Mouse (Mus musculus) midbrain, embryonic 16.5 days (tissue): Measurements from ENCODE around the gene Qsox2. TPM values are rescaled to one million over a fixed set of nuclear protein-coding genes. Genes with fewer than 3 reads are reported as not detected.

Experiments
- ATAC-seq: fragments of 200-750 bp; cut with Nextera tagmentation; 2 replicates; pipeline ENCODE4 v1.8.0; 2017; ENCODE audit warnings: moderate TSS enrichment
- H3K27ac ChIP-seq: fragments of 300-500 bp; sonication (generic); 2 replicates; pipeline ENCODE4 v1.5.1; 2014; ENCODE audit warnings: mild to moderate bottlenecking, low read length, mixed read lengths
- H3K27me3 ChIP-seq: fragments of 300-500 bp; sonication (generic); 2 replicates; pipeline ENCODE4 v1.6.1; 2014; ENCODE audit warnings: low read depth, low read length, mixed read lengths; ENCODE audit not compliant: control insufficient read depth, insufficient read depth
- H3K36me3 ChIP-seq: fragments of 300-500 bp; sonication (generic); 2 replicates; pipeline ENCODE4 v1.6.1; 2014; ENCODE audit warnings: mild to moderate bottlenecking, low read length, moderate library complexity, mixed read lengths; ENCODE audit not compliant: control insufficient read depth, insufficient read depth
- H3K4me1 ChIP-seq: fragments of 300-500 bp; sonication (generic); 2 replicates; pipeline ENCODE4 v1.6.1; 2014; ENCODE audit warnings: mild to moderate bottlenecking, low read length, mixed read lengths; ENCODE audit not compliant: control insufficient read depth, insufficient read depth
- H3K4me2 ChIP-seq: fragments of 300-500 bp; sonication (generic); 2 replicates; pipeline ENCODE4 v1.6.1; 2014; ENCODE audit warnings: mild to moderate bottlenecking, low read length, mixed read lengths
- H3K4me3 ChIP-seq: fragments of 300-500 bp; sonication (generic); 2 replicates; pipeline ENCODE4 v1.5.1; 2014; ENCODE audit warnings: low read depth, mild to moderate bottlenecking, low read length, moderate library complexity, mixed read lengths
- H3K9ac ChIP-seq: fragments of 300-500 bp; sonication (generic); 2 replicates; pipeline ENCODE4 v1.6.1; 2014; ENCODE audit warnings: low read depth, low read length, mixed read lengths
- H3K9me3 ChIP-seq: fragments of 300-500 bp; sonication (generic); replicated peaks from 2 replicates; pipeline ENCODE4 v1.6.1; 2014; ENCODE audit warnings: mild to moderate bottlenecking, low read length, mixed read lengths; ENCODE audit not compliant: control insufficient read depth, poor library complexity, severe bottlenecking
- WGBS: fragments of 180-500 bp; shearing (Covaris S2); extraction: QIAGEN DNeasy Blood & Tissue Kit; methylation state at CpG from one replicate; pipeline ENCODE4 v1.1.7; 2014; 5-methylcytosine and 5-hydroxymethylcytosine counted together
- polyA plus RNA-seq: library from polyadenylated mRNA; unstranded; fragments of >200 nt; fragmentation: Nextera tagmentation; extraction: Ambion mirVana; gene quantifications from 2 replicates; pipeline ENCODE4 v1.2.1, GENCODE M21; 2015

Gene Qsox2
- polyA plus RNA-seq, 1 experiment from 2014 or later: 18.4 TPM

GRCm38 (mm10) chr2:26184352-26184751 lies 53.0 kb downstream of the Qsox2 start:
- no peak for ATAC-seq

GRCm38 (mm10) chr2:26182646-26183045 lies 54.7 kb downstream of the Qsox2 start:
- no peak overlapping the region for H3K4me3 ChIP-seq
- H3K9me3 ChIP-seq: no peaks in the 10 kb centered on the region
- no peaks in the 10 kb centered on the region; the same call in 1 of the 2 replicates for H3K27me3 ChIP-seq
- no peak for ATAC-seq
- no peaks in the 10 kb centered on the region for H3K4me1 ChIP-seq
- H3K9ac ChIP-seq: no peak overlapping the region
- H3K36me3 ChIP-seq: no peaks in the 10 kb centered on the region
- 16% methylated on average over 6 of the region's 6 CpGs for WGBS
- H3K27ac ChIP-seq: no peak overlapping the region
- no peak overlapping the region for H3K4me2 ChIP-seq

More at GRCm38 (mm10) chr2:26184352-26184751, 53.0 kb downstream of the Qsox2 start:
- Histone ChIP-seq H3K4me2 (no peak overlapping the region), H3K9ac (no peak overlapping the region), H3K36me3 (no peaks in the 10 kb centered on the region), H3K27ac (no peak overlapping the region), H3K27me3 (no peaks in the 10 kb centered on the region; the same call in 1 of the 2 replicates), H3K9me3 (no peaks in the 10 kb centered on the region), H3K4me3 (no peak overlapping the region), H3K4me1 (no peaks in the 10 kb centered on the region)
- 64% methylated on average over 3 of the region's 3 CpGs for WGBS

DNA sequence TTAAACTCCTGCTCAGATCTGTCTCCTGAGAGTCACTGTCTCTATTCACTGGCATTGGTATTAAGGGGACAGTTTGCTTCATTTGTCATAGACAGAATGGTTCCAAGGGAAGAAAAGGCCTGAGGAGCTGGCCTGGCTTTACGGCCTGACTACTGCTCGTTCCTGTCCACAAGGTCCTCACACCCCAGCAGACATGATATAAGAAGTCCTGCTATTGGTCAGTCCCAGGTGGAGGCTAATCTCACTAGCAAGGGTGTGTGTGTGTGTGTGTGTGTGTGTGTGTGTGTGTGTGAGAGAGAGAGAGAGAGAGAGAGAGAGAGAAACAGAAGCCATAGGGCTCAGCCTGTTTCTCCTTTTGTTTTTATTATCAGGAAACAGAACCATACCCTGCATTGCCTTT lies 60.1 kb downstream of the Qsox2 start:
- Histone ChIP-seq H3K9me3 (no peaks in the 10 kb centered on the region), H3K4me2 (no peak overlapping the region), H3K9ac (no peak overlapping the region), H3K4me1 (no peaks in the 10 kb centered on the region), H3K4me3 (no peak overlapping the region), H3K27me3 (no peaks in the 10 kb centered on the region), H3K36me3 (no peaks in the 10 kb centered on the region), H3K27ac (no peak overlapping the region)
- ATAC-seq: no peak
- WGBS: 44% methylated on average over 2 of the region's 2 CpGs

- H3K4me3 ChIP-seq: no peak overlapping the region
- no peak for ATAC-seq
- WGBS: 58% methylated on average over 5 of the region's 5 CpGs
Measured at GRCm38 (mm10) chr2:26176731-26177130, 60.6 kb downstream of the Qsox2 start.

DNA sequence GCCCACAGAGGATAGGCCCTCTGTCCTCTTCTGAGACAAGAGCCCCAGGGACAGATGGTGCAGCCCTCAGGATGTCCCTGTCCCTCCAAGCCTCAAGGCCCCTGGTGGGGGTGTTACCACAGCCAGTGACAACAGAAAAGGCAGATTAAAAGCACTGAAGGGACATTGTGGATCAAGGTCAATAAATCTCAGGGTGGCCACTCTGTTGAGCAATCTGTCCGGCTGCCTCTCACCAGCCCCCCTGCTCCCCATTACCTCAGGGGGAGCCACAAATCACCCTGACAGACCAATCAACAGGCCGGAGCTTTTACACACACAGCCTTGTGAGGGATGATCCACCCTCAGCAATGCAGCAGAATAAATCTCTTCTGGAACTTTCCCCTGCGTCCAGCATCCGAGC lies 62.1 kb downstream of the Qsox2 start:
- Histone ChIP-seq H3K4me3 (no peak overlapping the region), H3K27me3 (no peaks in the 10 kb centered on the region), H3K4me2 (no peak overlapping the region), H3K27ac (no peak overlapping the region), H3K9ac (no peak overlapping the region), H3K36me3 (no peaks in the 10 kb centered on the region), H3K4me1 (no peaks in the 10 kb centered on the region), H3K9me3 (no peaks in the 10 kb centered on the region)
- 38% methylated on average over 4 of the region's 4 CpGs for WGBS
- ATAC-seq: no peak

More at GRCm38 (mm10) chr2:26176731-26177130, 60.6 kb downstream of the Qsox2 start:
- Histone ChIP-seq H3K4me2 (no peak overlapping the region), H3K9ac (no peak overlapping the region), H3K4me1 (no peaks in the 10 kb centered on the region), H3K27me3 (no peaks in the 10 kb centered on the region), H3K27ac (no peak overlapping the region), H3K9me3 (no peaks in the 10 kb centered on the region), H3K36me3 (no peaks in the 10 kb centered on the region)

DNA sequence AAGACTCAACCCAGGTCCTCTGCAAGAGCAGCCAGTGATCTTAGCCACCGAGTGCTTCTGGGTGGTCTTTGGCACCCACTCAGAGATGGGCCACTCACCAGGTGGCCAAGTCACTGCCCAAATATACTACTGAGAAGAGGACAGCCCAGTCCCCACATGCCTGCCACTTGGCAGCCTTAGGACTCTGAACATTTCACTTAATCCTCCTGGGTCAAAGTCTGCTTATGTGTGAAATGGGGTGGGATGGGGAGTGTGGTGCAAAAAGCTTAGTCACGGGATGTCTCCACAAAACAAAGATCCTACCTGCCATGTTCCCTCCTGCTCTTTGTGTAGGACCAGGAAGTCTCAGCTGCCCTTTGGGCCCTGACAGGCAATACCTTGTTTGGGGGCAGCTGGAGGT lies 65.2 kb downstream of the Qsox2 start:
- Histone ChIP-seq H3K4me1 (no peaks in the 10 kb centered on the region; the same call in 1 of the 2 replicates), H3K9me3 (no peaks in the 10 kb centered on the region)
- ATAC-seq: no peak

GRCm38 (mm10) chr2:26170376-26170775 lies 66.9 kb downstream of the Qsox2 start:
- no peaks in the 10 kb centered on the region for H3K27me3 ChIP-seq
- H3K9ac ChIP-seq: no peak overlapping the region
- H3K9me3 ChIP-seq: no peaks in the 10 kb centered on the region
- WGBS: 63% methylated on average over 2 of the region's 2 CpGs
- H3K4me2 ChIP-seq: no peak overlapping the region
- no peaks in the 10 kb centered on the region for H3K36me3 ChIP-seq
- no peak overlapping the region for H3K4me3 ChIP-seq
- ATAC-seq: no peak
- no peaks in the 10 kb centered on the region; the same call in 1 of the 2 replicates for H3K4me1 ChIP-seq
- H3K27ac ChIP-seq: no peak overlapping the region

More for the DNA sequence above, 65.2 kb downstream of the Qsox2 start:
- Histone ChIP-seq H3K4me3 (no peak overlapping the region), H3K9ac (no peak overlapping the region), H3K27me3 (no peaks in the 10 kb centered on the region), H3K36me3 (no peaks in the 10 kb centered on the region), H3K4me2 (no peak overlapping the region), H3K27ac (no peak overlapping the region)
- WGBS: 72% methylated on average over 2 of the region's 2 CpGs

DNA sequence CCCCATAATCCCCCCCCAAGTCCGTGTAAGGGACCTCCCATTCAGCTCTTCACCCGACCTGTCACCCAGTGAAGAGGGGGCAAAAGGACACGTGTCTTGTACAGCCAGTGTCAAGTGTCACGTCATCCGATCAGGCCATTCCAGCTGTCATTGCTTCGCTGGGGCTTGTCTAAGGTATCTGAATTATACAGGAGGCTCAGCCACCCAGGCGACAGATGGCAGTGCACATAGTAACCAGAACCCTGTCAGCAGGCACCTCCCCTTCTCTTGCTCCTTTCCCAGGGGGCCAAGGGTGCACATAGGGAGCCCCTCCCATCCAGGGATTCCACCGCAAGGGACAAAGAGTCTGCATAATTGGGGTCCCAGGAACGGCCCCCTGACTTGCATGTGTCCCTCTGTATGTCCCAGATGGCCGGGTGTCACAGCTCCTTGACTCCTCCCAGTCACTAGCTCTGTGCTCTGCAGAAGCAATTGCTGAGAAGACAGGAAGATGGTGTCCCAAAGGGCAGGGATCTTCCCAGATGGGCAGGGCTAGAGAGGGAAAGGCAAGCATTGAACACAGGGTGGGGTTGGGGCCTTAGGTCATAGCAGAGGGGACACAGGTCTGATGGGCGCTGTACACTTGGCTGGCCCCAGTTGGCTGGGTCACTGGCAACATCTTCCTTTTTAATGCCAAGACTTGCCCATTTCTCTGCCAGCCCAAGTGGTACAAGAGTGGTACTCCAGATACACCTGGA lies 68.3 kb downstream of the Qsox2 start:
- ATAC-seq: no peak
- Histone ChIP-seq H3K4me3 (no peak overlapping the region), H3K4me2 (no peak overlapping the region), H3K4me1 (no peaks in the 10 kb centered on the region; the same call in 1 of the 2 replicates), H3K36me3 (no peaks in the 10 kb centered on the region), H3K27me3 (no peaks in the 10 kb centered on the region), H3K9ac (no peak overlapping the region), H3K9me3 (no peaks in the 10 kb centered on the region), H3K27ac (no peak overlapping the region)
- 37% methylated on average over 11 of the region's 11 CpGs for WGBS

DNA sequence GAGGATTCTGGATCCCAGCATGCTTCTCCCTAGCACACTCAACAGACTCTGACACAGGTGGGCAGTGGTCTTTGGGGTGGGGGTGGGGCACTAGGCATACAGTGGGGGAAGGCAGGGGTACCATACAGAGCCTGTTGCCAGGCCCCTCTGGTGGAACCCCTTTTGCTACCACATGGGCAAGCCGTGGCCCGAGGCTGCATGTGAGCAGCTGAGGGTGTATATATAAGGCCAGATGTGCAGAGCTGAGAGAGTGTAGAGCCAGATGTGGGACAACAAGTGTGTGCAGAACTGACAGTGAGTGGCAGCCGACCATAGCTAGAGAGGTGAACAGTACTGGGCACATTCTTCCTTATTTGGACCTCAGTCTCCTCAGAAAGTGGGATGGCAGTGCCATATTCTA lies 70.4 kb downstream of the Qsox2 start:
- Histone ChIP-seq H3K27ac (no peak overlapping the region), H3K36me3 (no peaks in the 10 kb centered on the region), H3K4me2 (no peak overlapping the region), H3K4me3 (no peak overlapping the region), H3K27me3 (no peaks in the 10 kb centered on the region), H3K4me1 (no peaks in the 10 kb centered on the region; the same call in 1 of the 2 replicates), H3K9me3 (no peaks in the 10 kb centered on the region), H3K9ac (no peak overlapping the region)
- ATAC-seq: no peak
- 98% methylated on average over 3 of the region's 3 CpGs for WGBS
